Mouse (Mus musculus) heart, embryonic 16.5 days (tissue): ENCODE measurements around the gene Susd1. TPM values are rescaled to one million over a fixed set of nuclear protein-coding genes. Genes with fewer than 3 reads are reported as not detected.

ENCODE experiments used
- ATAC-seq: fragments of 200-750 bp; cut with Nextera tagmentation; replicated peaks from 2 replicates; pipeline ENCODE4 v1.8.0; 2017; ENCODE audit warnings: moderate number of reproducible peaks; ENCODE audit not compliant: insufficient read depth, low FRiP score; ENCODE audit errors: extremely low read depth
- H3K27ac ChIP-seq: fragments of 300-500 bp; sonication (generic); 2 replicates; pipeline ENCODE4 v1.5.1; 2014; ENCODE audit warnings: mild to moderate bottlenecking, low read length, control low read depth, moderate library complexity
- H3K27me3 ChIP-seq: fragments of 300-500 bp; sonication (generic); 2 replicates; pipeline ENCODE4 v1.6.1; 2014; ENCODE audit warnings: low read length, mixed read lengths; ENCODE audit not compliant: control insufficient read depth, insufficient read depth
- H3K36me3 ChIP-seq: fragments of 300-500 bp; sonication (generic); 2 replicates; pipeline ENCODE4 v1.6.1; 2014; ENCODE audit not compliant: control insufficient read depth, insufficient read depth
- H3K4me1 ChIP-seq: fragments of 300-500 bp; sonication (generic); 2 replicates; pipeline ENCODE4 v1.6.1; 2014; ENCODE audit warnings: low read length, mixed read lengths; ENCODE audit not compliant: control insufficient read depth, insufficient read depth
- H3K4me2 ChIP-seq: fragments of 300-500 bp; sonication (generic); 2 replicates; pipeline ENCODE4 v1.6.1; 2014; ENCODE audit warnings: low read depth, mild to moderate bottlenecking, control low read depth, low read length
- H3K4me3 ChIP-seq: fragments of 300-500 bp; sonication (generic); 2 replicates; pipeline ENCODE4 v1.5.1; 2014; ENCODE audit warnings: mild to moderate bottlenecking, control low read depth, low read length
- H3K9ac ChIP-seq: fragments of 300-500 bp; sonication (generic); 2 replicates; pipeline ENCODE4 v1.6.1; 2014; ENCODE audit warnings: low read length, control low read depth
- H3K9me3 ChIP-seq: fragments of 300-500 bp; sonication (generic); replicated peaks from 2 replicates; pipeline ENCODE4 v1.6.1; 2016; ENCODE audit warnings: low read length; ENCODE audit not compliant: control insufficient read depth
- WGBS: fragments of 180-500 bp; shearing (Covaris S2); extraction: QIAGEN DNeasy Blood & Tissue Kit; methylation state at CpG from one replicate; pipeline ENCODE4 v1.1.7; 2014; 5-methylcytosine and 5-hydroxymethylcytosine counted together
- polyA plus RNA-seq: library from polyadenylated mRNA; unstranded; fragments of >200 nt; fragmentation: Nextera tagmentation; extraction: Ambion mirVana; gene quantifications from 2 replicates; pipeline ENCODE4 v1.2.1, GENCODE M21; 2015

Gene Susd1
- polyA plus RNA-seq, 1 experiment from 2014 or later = 7.5 TPM

DNA sequence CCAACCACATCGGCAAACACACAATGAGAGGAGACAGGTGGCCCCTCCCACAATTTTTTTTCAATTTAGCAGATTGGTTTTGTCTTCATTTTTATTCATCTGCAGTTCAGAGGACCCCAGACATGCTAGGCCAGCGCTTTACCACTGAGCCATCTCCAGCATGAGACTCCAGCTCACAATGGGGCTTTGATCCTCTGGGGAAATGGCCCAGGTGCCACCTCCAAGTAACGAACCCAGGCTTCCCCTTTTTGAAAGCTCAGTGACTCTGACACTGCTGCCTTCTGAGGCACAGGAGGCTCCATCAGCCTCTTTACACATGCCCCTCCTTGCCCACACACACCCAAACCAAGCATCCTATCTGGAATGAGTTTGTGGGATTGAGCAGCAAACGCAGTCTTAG lies 5.7 kb upstream of the Susd1 start:
- Histone ChIP-seq H3K36me3 (no peaks in the 10 kb centered on the region), H3K27me3 (no peaks in the 10 kb centered on the region), H3K4me1 (peaks cover 7% of the 10 kb centered on the region; the same call in 1 of the 2 replicates), H3K9me3 (peaks cover 4% of the 10 kb centered on the region; the same call in 1 of the 2 replicates), H3K27ac (no peak overlapping the region; the same call in 1 of the 2 replicates), H3K9ac (no peak overlapping the region), H3K4me2 (no peak overlapping the region), H3K4me3 (no peak overlapping the region)
- WGBS = 68% methylated on average over 4 of the region's 4 CpGs
- peak; percentile 56; the same call in 1 of the 2 replicates for ATAC-seq

DNA sequence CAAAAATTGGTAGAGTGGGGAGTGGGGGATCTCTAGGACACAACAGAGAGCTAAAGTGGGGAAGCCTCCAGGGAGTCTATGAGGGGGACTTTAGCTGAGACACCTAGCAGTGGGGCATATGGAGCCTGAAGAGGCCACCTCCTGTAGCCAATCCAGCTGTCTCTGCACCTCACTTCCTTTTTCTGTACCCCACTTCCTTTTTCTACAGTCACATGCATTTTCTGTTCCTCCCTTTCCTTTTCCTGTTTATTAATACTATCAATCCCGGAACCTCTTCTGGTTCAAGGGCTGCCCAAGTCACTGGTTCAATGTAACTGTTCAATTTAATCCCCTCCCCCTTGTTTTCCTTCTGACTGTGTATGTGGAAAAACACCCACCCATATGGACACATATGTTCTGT lies 2.8 kb upstream of the Susd1 start:
- no peak for ATAC-seq
- H3K27ac ChIP-seq = no peak overlapping the region
- no peak overlapping the region for H3K9ac ChIP-seq
- 73% methylated on average over 1 of the region's 1 CpGs for WGBS
- H3K36me3 ChIP-seq = no peaks in the 10 kb centered on the region
- peaks cover 16% of the 10 kb centered on the region for H3K4me1 ChIP-seq
- no peaks in the 10 kb centered on the region for H3K9me3 ChIP-seq
- H3K4me2 ChIP-seq = no peak overlapping the region
- H3K4me3 ChIP-seq = no peak overlapping the region
- H3K27me3 ChIP-seq = no peaks in the 10 kb centered on the region

DNA sequence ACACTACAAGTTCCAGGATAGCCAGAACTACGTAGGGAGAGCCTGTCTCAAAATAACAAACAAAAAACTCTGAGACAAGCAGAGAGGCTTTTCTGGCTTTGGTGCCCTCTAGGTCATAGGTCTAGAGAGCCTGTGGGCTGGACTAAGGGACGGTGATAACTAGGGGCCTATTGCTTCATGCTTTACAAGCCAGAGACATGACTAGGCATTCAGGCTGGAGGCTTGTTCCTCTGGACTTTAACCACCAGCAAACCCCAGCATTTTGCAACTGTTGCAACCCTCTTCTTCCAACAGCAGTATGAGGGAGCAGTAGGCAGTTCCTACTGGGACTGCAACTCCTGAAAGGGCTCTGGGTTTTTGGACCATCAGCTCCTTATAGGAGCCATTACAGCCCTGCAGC lies 1.5 kb upstream of the Susd1 start:
- Histone ChIP-seq H3K4me2 (no peak overlapping the region), H3K4me3 (no peak overlapping the region), H3K27me3 (no peaks in the 10 kb centered on the region), H3K27ac (no peak overlapping the region), H3K9me3 (no peaks in the 10 kb centered on the region), H3K9ac (no peak overlapping the region), H3K36me3 (no peaks in the 10 kb centered on the region), H3K4me1 (peaks cover 10% of the 10 kb centered on the region)
- WGBS = 51% methylated on average over 2 of the region's 2 CpGs
- ATAC-seq = no peak

DNA sequence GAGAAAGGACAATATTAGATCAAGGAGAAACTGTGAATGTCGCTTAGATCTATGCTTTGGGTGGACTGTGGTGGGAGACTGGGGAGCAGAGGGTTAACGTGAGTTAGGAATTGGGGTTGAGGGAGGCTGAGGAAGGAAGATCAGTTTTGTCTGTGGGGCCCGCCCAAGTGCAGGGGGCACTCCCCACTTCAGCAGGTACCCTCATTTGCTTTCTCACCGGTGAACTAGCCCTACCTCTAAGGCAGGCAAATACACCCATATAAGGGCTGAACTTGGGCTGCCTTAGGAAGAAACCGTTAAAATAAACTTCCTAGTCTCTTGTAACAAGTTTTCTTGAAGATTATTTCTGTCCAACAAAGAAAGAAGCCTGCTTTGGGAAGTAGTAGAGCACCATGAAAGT lies 608 bp upstream of the Susd1 start:
- Histone ChIP-seq H3K27me3 (no peaks in the 10 kb centered on the region), H3K27ac (peak overlapping the region; percentile 13; the same call in 1 of the 2 replicates), H3K4me2 (peak overlapping the region; percentile 100), H3K4me3 (peak overlapping the region; percentile 84; the same call in 1 of the 2 replicates), H3K9me3 (no peaks in the 10 kb centered on the region), H3K36me3 (no peaks in the 10 kb centered on the region), H3K9ac (peak overlapping the region; percentile 87; the same call in 1 of the 2 replicates), H3K4me1 (peaks cover 9% of the 10 kb centered on the region)
- ATAC-seq = no peak
- WGBS = 34% methylated on average over 5 of the region's 5 CpGs

DNA sequence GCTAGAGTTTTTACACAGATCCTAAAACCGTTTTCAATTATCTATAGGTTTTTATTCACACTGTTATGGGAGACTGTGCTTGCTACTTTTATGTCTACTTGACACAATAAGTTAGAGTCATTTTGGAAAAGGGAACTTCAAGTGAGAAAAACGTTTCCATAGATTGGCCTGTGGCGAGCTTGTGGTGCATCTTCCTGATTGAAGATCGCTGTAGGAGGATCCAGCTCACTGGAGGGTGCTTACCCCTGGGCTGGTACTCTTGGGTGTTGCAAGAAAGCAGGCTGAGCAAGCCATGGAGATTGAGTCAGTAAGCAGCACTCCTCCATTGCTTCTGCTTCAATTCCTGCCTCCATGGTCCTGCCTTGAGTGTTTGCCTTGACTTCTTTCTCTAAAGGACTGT lies 2.5 kb downstream of the Susd1 start:
- no peak overlapping the region for H3K4me3 ChIP-seq

DNA sequence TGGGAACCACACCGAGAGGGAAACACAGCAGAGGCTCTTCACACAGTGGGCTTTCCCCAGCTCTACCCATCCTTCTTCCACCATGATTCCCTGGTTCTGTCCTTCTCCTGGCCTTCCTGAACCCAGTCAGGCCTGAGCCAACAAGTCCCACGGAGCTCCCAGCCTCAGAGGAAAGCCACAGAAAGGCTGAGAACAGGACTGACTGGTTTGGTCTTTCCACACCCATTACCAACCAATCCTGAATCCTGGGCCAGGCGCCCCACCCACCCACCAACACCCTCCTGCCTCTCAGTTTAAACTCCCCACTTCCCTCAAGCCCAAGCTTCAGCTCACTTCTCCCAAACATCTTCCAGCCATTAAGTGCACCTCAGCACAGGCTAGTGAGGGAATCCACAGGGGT lies 4.4 kb downstream of the Susd1 start:
- ATAC-seq = no peak
- Histone ChIP-seq H3K4me3 (no peak overlapping the region), H3K27me3 (no peaks in the 10 kb centered on the region)

More for the DNA sequence above, 2.5 kb downstream of the Susd1 start:
- ATAC-seq = no peak
- Histone ChIP-seq H3K27ac (no peak overlapping the region), H3K27me3 (no peaks in the 10 kb centered on the region), H3K4me1 (peaks cover 9% of the 10 kb centered on the region), H3K9me3 (no peaks in the 10 kb centered on the region), H3K36me3 (no peaks in the 10 kb centered on the region), H3K4me2 (no peak overlapping the region), H3K9ac (no peak overlapping the region)
- 82% methylated on average over 4 of the region's 4 CpGs for WGBS

DNA sequence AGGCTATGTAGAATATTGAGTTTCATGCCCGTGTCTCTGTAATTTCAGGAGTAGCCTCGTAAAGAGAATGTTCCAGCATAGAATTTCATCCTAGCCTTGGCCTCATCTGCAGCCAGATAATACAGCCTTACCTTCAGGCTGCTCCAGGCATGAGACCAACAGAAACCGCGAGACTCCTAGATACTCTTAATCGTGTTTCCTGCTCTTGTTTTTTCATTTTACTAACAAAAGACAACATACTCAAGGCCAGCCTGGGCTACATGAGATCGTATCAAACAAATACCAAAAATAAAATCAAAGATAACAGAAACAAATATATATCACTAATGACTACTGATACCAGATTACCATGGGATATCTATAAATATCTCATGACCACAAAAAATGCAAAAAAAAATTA lies 9.3 kb downstream of the Susd1 start:
- Histone ChIP-seq H3K27ac (no peak overlapping the region), H3K9me3 (no peaks in the 10 kb centered on the region), H3K36me3 (no peaks in the 10 kb centered on the region), H3K4me2 (no peak overlapping the region), H3K27me3 (no peaks in the 10 kb centered on the region), H3K4me3 (no peak overlapping the region), H3K9ac (no peak overlapping the region), H3K4me1 (0 out of 2 replicates have a peak, but pooled peaks cover 2% of the 10 kb centered on the region)
- 81% methylated on average over 6 of the region's 6 CpGs for WGBS
- ATAC-seq = no peak

More for the DNA sequence above, 4.4 kb downstream of the Susd1 start:
- H3K4me2 ChIP-seq = no peak overlapping the region
- H3K4me1 ChIP-seq = peaks cover 11% of the 10 kb centered on the region
- 70% methylated on average over 3 of the region's 3 CpGs for WGBS
- no peaks in the 10 kb centered on the region for H3K9me3 ChIP-seq
- H3K9ac ChIP-seq = no peak overlapping the region
- no peaks in the 10 kb centered on the region for H3K36me3 ChIP-seq
- H3K27ac ChIP-seq = no peak overlapping the region

DNA sequence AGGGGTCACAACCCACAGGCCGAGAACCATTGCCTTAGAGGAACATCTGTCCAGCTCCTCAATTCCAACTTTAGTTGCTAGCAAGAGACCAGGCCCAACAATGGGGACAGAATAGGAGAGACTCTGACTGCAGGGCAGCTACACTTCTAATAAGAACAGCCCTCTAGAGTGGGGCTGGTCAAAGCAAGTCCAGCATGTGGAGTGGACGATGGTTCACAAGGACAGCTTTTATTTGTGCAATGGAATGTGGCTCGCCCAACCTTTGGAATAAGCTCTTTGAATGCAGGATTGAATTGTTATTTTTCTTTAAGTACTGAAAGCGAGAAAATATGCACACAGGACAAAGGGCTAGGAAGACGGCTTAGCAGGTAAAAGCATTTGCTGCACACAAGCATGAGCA lies 12.0 kb downstream of the Susd1 start:
- 0 out of 2 replicates have a peak, but pooled peaks cover 2% of the 10 kb centered on the region for H3K4me1 ChIP-seq
- no peak overlapping the region for H3K4me3 ChIP-seq
- no peaks in the 10 kb centered on the region for H3K27me3 ChIP-seq
- H3K9me3 ChIP-seq = no peaks in the 10 kb centered on the region
- H3K36me3 ChIP-seq = no peaks in the 10 kb centered on the region
- no peak overlapping the region for H3K27ac ChIP-seq
- H3K4me2 ChIP-seq = no peak overlapping the region
- no peak overlapping the region for H3K9ac ChIP-seq
- ATAC-seq = no peak
- WGBS = 83% methylated on average over 5 of the region's 5 CpGs

DNA sequence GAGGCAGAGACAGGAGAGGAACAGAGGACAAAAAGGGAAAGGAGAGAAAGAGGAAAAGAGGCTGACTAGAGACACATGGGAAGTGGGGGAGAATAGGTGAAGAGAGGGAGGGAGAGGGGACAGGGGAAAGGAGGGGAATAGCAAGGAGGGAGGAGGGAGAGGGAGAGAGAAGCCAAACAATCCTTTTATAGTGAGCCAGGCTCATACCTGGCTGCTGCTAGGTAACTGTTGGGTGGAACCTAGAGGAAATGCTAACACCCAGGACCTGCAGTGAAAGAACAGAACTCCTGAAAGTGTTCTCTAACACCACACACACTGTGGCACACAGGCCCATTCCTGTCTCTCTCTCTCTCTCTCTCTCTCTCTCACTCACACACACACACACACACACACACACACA lies 15.6 kb downstream of the Susd1 start:
- no peaks in the 10 kb centered on the region for H3K36me3 ChIP-seq
- H3K4me2 ChIP-seq = no peak overlapping the region
- H3K4me3 ChIP-seq = no peak overlapping the region
- no peaks in the 10 kb centered on the region for H3K4me1 ChIP-seq
- H3K9ac ChIP-seq = no peak overlapping the region
- H3K27ac ChIP-seq = no peak overlapping the region
- no peak for ATAC-seq
- H3K27me3 ChIP-seq = no peaks in the 10 kb centered on the region
- no peaks in the 10 kb centered on the region for H3K9me3 ChIP-seq
